Mouse (Mus musculus) adrenal gland, postnatal 10 days (tissue): ENCODE data around the gene Tescl. TPM values are rescaled to one million over a fixed set of nuclear protein-coding genes. Genes with fewer than 3 reads are reported as not detected.

Source experiments
- DNase-seq: peaks from one replicate; pipeline ENCODE4 v3.0.0; 2021; ENCODE audit warnings: mixed read lengths
- total RNA-seq, 2 experiments: library from RNA; stranded (reverse); gene quantifications; 2 replicates each; pipeline ENCODE4 v1.2.3; 2021

The Tescl gene
- total RNA-seq, 2 experiments from 2014 or later: 0.36 to 0.42 TPM

GRCm38 (mm10) chr7:24363228-24363627, 29.5 kb upstream of the Tescl start:
- DNase-seq: peak; percentile 65

- DNase-seq: no peak
These were observed 27.3 kb upstream of the Tescl start for GRCm38 (mm10) chr7:24361001-24361400.

GRCm38 (mm10) chr7:24359269-24359668, 25.5 kb upstream of the Tescl start:
- DNase-seq: peak; percentile 76

- no peak for DNase-seq
These were observed 24.2 kb upstream of the Tescl start for GRCm38 (mm10) chr7:24357899-24358298.

GRCm38 (mm10) chr7:24356081-24356480, 22.3 kb upstream of the Tescl start:
- DNase-seq: peak; percentile 42

GRCm38 (mm10) chr7:24355646-24356045, 21.9 kb upstream of the Tescl start:
- DNase-seq: no peak

- no peak for DNase-seq
These were observed 15.2 kb upstream of the Tescl start, which contains the start of gene Lypd5 for GRCm38 (mm10) chr7:24348896-24349295. TSS of gene Lypd5 (plus strand) at chr7:24349196.

- DNase-seq: no peak
These were observed 12.7 kb upstream of the Tescl start for GRCm38 (mm10) chr7:24346444-24346843.

GRCm38 (mm10) chr7:24343701-24344272, 10.1 kb upstream of the Tescl start:
- DNase-seq: no peak

GRCm38 (mm10) chr7:24338241-24338640, 4.5 kb upstream of the Tescl start:
- DNase-seq: no peak

GRCm38 (mm10) chr7:24335699-24336309, 2.1 kb upstream of the Tescl start:
- DNase-seq: peak; percentile 81

- DNase-seq: no peak
These were observed 6.3 kb downstream of the Tescl start for GRCm38 (mm10) chr7:24327281-24327975.

GRCm38 (mm10) chr7:24326273-24327135, 7.2 kb downstream of the Tescl start:
- DNase-seq: no peak

GRCm38 (mm10) chr7:24325675-24326128, 8.0 kb downstream of the Tescl start:
- DNase-seq: peak; percentile 20

GRCm38 (mm10) chr7:24325197-24325596, 8.5 kb downstream of the Tescl start:
- peak; percentile 64 for DNase-seq

GRCm38 (mm10) chr7:24322593-24322992, 11.1 kb downstream of the Tescl start:
- DNase-seq: no peak

- DNase-seq: no peak
These were observed 14.8 kb downstream of the Tescl start for GRCm38 (mm10) chr7:24318942-24319341.

GRCm38 (mm10) chr7:24316567-24317092, 17.1 kb downstream of the Tescl start, which contains the start of gene Zfp94:
TSS of gene Zfp94 (minus strand) at chr7:24316666.
- peak; percentile 94 for DNase-seq

GRCm38 (mm10) chr7:24315726-24316566, 17.8 kb downstream of the Tescl start:
- DNase-seq: no peak

GRCm38 (mm10) chr7:24300771-24301282, 32.9 kb downstream of the Tescl start, which contains the start of gene Zfp61:
TSS of gene Zfp61 (minus strand) at chr7:24301232.
- peak; percentile 66 for DNase-seq
